Mouse (Mus musculus): ENCODE measurements around the gene Elovl1.

DNA sequence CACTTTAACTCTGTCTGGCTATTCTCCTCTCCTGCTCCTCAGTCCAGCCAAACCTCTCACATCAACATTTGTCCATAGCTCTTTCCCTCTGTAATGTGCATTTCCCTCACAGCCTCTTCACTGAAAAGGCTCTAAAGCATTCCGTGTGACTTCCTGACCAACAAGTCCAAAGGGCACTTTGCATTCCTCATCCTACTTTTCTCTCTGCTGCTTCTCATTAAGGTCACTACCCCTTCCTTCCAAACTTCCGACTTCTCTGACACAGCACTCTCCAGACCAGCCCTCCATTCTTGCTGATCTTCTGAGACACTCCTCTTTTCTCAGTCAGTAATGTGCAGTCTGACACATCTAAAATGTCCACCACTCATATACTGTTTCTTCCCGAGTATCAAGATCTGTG is 31.5 kb upstream of the Elovl1 start:
- TF ChIP-seq CTCF (IDR thresholded peaks at IDR 0.05; ENCODE audit: low read depth, low read length) (no peak), POLR2A (IDR thresholded peaks at IDR 0.05; ENCODE audit: extremely low read depth, insufficient read depth, low read length) (no peak)

Data from liver, adult 2 months (tissue).